Mouse (Mus musculus): Measurements from ENCODE around the gene Gm42417. TPM values are rescaled to one million over a fixed set of nuclear protein-coding genes. Genes with fewer than 3 reads are reported as not detected.

Gm42417 gene
- not detected in 2 replicates for polyA plus RNA-seq (2014; fragmentation: Nextera tagmentation; extraction: Ambion mirVana)

DNA sequence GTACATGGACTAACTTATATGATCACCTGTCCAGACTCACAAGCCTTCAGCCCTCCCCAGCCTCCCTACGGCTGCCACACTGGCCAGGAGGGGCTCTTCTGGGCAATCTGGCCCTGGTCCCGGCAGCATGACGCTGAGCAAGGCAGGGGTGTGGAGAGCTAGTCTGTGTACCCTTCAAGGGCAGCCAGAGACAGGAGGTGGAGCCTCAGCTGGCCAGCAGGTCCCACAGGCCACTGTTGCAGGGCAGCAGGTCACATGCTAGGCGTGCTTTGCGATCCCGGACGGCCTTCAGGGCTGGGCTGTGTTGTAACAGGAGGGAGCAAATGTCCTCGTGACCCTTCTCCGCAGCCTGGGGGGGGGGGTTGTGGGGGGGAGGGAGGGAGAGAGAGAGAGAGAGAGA, at the start of gene Gm42417:
Gm42417 (minus strand) TSS at position 244 of the 400 bp plus-strand sequence.
- Histone ChIP-seq H3K27ac (ENCODE audit: low read depth) (no peak within 1 kb of the TSS), H3K27me3 (ENCODE audit: insufficient read depth, low read length) (no peaks in the 10 kb centered on the region), H3K9ac (no peak within 1 kb of the TSS), H3K4me3 (ENCODE audit: low read depth, low read length) (no peak within 1 kb of the TSS), H3K4me2 (no peak within 1 kb of the TSS), H3K9me3 (ENCODE audit: low read depth, low read length) (no peaks in the 10 kb centered on the region), H3K36me3 (ENCODE audit: insufficient read depth) (peaks cover 54% of the 10 kb centered on the region), H3K4me1 (ENCODE audit: insufficient read depth) (no peaks in the 10 kb centered on the region)
- no peak for TF ChIP-seq CTCF (IDR thresholded peaks at IDR 0.05; ENCODE audit: low read depth)
- WGBS: 27% methylated on average over 9 of the region's 9 CpGs
- no peak for DNase-seq
- ATAC-seq (ENCODE audit: insufficient read depth): no peak

DNA sequence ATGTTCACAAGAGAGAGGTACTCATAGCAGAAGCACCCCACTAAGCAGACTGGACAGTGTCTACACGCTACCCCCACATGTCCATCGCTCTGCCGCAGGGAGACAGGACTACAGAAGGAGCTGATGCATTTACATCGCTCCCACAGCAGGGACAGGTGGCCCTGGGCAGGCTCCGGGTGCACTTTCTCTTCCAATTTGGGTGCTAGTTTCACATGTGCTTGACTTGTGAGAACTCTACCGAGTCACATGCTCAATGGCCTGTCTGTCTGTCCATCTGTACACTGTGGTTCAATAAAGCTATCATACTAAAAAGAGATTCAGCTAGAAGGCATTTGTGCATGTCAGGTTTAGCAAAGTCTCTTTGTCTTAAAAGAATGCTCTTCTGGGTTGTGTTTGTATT, 48.6 kb upstream of the Gm42417 start:
- no peak for TF ChIP-seq CTCF (IDR thresholded peaks at IDR 0.05; ENCODE audit: low read depth)
- Histone ChIP-seq H3K4me2 (no peak overlapping the region), H3K4me3 (ENCODE audit: low read depth, low read length) (no peak overlapping the region), H3K27ac (ENCODE audit: low read depth) (peak overlapping the region; percentile 78; the same call in 1 of the 2 replicates), H3K36me3 (ENCODE audit: insufficient read depth) (no peaks in the 10 kb centered on the region), H3K27me3 (ENCODE audit: insufficient read depth, low read length) (no peaks in the 10 kb centered on the region), H3K9ac (no peak overlapping the region), H3K9me3 (ENCODE audit: low read depth, low read length) (no peaks in the 10 kb centered on the region), H3K4me1 (ENCODE audit: insufficient read depth) (peaks cover 24% of the 10 kb centered on the region)
- no peak for DNase-seq
- ATAC-seq (ENCODE audit: insufficient read depth): no peak
- WGBS: 81% methylated on average over 6 of the region's 6 CpGs

DNA sequence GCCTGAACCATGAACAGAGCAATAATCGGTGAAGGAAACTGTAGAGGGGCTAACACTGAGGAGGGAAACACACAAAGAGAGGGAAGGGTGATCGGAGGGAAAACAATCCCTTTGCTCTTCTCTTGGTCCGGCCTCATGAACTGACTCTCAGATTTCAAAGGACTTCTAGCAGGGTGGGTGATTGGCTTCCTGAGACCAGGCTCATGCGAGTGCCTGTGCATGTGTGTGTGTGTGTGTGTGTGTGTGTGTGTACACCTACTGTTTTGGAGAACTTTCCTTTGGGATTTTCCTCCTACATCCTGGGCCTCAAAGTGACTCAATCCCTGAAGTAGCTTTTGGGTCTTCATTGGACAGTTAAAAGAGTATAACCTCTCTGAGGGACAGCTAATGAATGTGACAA, 47.1 kb upstream of the Gm42417 start:
- WGBS: 31% methylated on average over 4 of the region's 4 CpGs
- H3K27ac ChIP-seq (ENCODE audit: low read depth): no peak overlapping the region

DNA sequence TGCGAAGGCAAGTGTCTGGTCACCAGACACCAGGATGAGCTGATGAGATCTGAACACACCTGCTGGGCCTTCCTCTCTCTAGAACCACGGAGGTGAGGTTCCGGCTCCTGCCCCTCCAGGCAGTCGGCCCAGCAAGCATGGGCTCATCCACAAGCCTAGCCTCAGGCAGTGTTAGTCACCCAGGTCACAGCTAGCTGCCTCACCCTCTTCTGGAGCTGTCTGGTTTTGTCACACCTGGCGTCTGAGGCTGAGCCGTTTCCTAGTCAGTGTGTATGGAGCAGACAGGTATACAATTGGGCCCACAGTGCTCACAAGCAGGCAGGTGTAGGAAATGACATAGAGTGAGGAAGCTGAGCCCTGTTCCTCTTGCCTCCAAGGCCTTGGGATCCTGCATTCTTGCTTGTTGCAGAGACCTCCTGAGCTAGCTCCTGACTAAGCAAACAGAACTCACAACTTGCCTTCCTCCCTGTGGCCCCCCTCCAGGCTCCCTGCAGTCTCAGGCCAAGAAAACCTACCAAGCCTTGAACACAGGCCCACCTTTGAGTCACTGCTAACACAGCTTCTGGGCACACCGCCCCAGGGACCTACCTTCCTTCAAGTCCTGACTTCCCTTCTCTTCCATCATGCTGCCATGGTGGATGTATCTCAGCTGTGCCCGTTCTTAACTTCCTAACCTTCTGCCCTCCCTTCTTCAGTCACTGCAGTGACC, 44.3 kb upstream of the Gm42417 start:
- Histone ChIP-seq H3K36me3 (ENCODE audit: insufficient read depth) (no peaks in the 10 kb centered on the region), H3K4me2 (no peak overlapping the region), H3K9ac (no peak overlapping the region), H3K4me1 (ENCODE audit: insufficient read depth) (peaks cover 20% of the 10 kb centered on the region), H3K27me3 (ENCODE audit: insufficient read depth, low read length) (no peaks in the 10 kb centered on the region), H3K9me3 (ENCODE audit: low read depth, low read length) (no peaks in the 10 kb centered on the region), H3K27ac (ENCODE audit: low read depth) (no peak overlapping the region), H3K4me3 (ENCODE audit: low read depth, low read length) (no peak overlapping the region)
- WGBS: 60% methylated on average over 8 of the region's 8 CpGs
- ATAC-seq (ENCODE audit: insufficient read depth): no peak
- DNase-seq: no peak
- TF ChIP-seq CTCF (IDR thresholded peaks at IDR 0.05; ENCODE audit: low read depth): no peak

More for the DNA sequence above, 47.1 kb upstream of the Gm42417 start:
- no peak for DNase-seq
- TF ChIP-seq CTCF (IDR thresholded peaks at IDR 0.05; ENCODE audit: low read depth): no peak
- H3K4me2 ChIP-seq: no peak overlapping the region
- H3K9me3 ChIP-seq (ENCODE audit: low read depth, low read length): no peaks in the 10 kb centered on the region
- no peak overlapping the region for H3K4me3 ChIP-seq (ENCODE audit: low read depth, low read length)
- H3K9ac ChIP-seq: no peak overlapping the region
- no peaks in the 10 kb centered on the region for H3K27me3 ChIP-seq (ENCODE audit: insufficient read depth, low read length)
- H3K36me3 ChIP-seq (ENCODE audit: insufficient read depth): no peaks in the 10 kb centered on the region
- peaks cover 22% of the 10 kb centered on the region for H3K4me1 ChIP-seq (ENCODE audit: insufficient read depth)
- no peak for ATAC-seq (ENCODE audit: insufficient read depth)

DNA sequence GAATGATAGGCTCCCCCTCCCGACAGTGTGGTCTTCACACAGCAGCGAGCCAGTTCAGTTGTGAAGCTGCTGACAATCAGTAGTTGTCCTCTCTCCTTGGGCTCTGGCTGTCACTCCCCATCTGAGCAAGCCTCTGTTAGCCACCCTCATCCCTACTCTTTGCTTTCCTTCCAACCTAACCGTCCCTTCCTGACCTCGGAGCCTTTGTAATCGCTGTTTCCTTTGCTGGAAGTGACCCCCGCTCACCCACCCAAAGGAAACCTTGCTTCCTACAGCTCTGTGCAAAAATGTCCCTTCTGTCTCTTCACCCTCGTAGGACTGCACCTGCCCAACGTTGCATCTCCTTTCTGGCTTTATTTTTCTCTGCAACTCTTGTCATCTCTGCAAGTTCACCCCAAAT, 43.0 kb upstream of the Gm42417 start:
- DNase-seq (no peak), ATAC-seq (ENCODE audit: insufficient read depth) (no peak)
- TF ChIP-seq CTCF (IDR thresholded peaks at IDR 0.05; ENCODE audit: low read depth): no peak
- Histone ChIP-seq H3K27me3 (ENCODE audit: insufficient read depth, low read length) (no peaks in the 10 kb centered on the region), H3K4me3 (ENCODE audit: low read depth, low read length) (no peak overlapping the region), H3K9me3 (ENCODE audit: low read depth, low read length) (no peaks in the 10 kb centered on the region), H3K27ac (ENCODE audit: low read depth) (no peak overlapping the region), H3K4me1 (ENCODE audit: insufficient read depth) (peaks cover 15% of the 10 kb centered on the region), H3K9ac (no peak overlapping the region), H3K4me2 (no peak overlapping the region), H3K36me3 (ENCODE audit: insufficient read depth) (no peaks in the 10 kb centered on the region)
- WGBS: 75% methylated on average over 8 of the region's 8 CpGs

DNA sequence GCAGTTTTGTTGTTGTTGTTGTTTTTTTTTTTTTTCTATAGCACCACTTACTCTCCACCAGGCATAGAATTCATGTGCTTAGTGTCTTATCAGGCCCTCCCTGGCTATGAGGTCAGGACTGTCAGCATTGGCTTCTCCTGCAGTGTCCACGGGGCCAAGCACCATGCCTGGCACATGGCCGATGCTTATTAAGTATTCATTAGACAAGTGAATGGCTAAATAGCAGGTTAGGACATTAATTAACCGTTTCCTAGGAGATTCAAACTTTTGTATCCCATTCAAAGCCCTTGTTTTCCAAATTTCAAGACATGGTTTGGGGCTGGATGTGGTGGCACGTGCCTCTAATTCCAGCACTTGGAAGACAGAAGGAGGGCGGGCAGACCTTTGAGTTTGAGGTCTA, 42.0 kb upstream of the Gm42417 start:
- Histone ChIP-seq H3K9ac (no peak overlapping the region; the same call in 1 of the 2 replicates), H3K27ac (ENCODE audit: low read depth) (peak overlapping the region; percentile 94), H3K4me2 (peak overlapping the region; percentile 57), H3K36me3 (ENCODE audit: insufficient read depth) (no peaks in the 10 kb centered on the region), H3K9me3 (ENCODE audit: low read depth, low read length) (no peaks in the 10 kb centered on the region), H3K4me1 (ENCODE audit: insufficient read depth) (peaks cover 15% of the 10 kb centered on the region), H3K27me3 (ENCODE audit: insufficient read depth, low read length) (no peaks in the 10 kb centered on the region), H3K4me3 (ENCODE audit: low read depth, low read length) (no peak overlapping the region)
- WGBS: 70% methylated on average over 5 of the region's 5 CpGs
- DNase-seq (no peak), ATAC-seq (ENCODE audit: insufficient read depth) (no peak)
- no peak for TF ChIP-seq CTCF (IDR thresholded peaks at IDR 0.05; ENCODE audit: low read depth)

DNA sequence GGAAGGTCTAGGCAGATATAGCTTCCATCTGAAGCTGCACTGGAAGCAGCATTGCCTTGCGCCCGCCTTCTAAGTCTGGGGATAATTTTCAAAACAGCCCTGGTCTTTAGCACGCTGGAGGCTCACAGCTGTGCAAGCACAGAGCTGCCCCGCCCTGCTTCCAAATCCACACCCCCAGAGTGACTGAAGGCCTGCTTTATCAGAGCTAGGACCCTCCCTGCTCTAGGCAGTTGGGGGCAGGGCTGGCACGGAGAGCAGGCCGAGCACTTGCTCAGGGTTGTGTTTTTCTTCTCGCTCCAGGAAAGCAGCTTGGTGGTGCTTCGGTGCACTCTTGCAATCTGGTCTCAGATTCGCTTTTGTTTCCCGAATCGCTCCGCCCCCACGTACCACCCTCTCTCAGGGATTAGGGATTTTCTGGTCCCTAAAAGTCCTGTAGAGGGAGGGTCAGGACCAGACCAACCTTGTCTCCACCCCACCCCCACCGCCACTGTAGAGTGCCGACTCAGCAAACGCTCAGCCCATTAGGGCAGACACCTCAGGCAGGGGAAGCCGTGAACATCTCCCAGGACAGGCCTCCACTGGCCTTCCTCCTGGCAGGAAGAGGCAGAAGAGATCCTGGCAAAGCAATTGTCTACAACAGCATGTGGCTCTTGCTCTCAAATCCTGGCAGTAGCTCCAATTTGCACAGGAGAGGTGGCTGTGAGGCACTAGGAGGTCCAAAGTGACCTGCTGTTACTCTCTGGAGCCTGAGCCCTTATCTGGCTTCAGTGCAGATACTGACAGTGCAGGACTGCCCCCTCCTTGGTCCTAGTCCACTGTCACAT, 41.4 kb upstream of the Gm42417 start:
- Histone ChIP-seq H3K27me3 (ENCODE audit: insufficient read depth, low read length) (no peaks in the 10 kb centered on the region), H3K9ac (peak overlapping the region; percentile 40), H3K4me1 (ENCODE audit: insufficient read depth) (peaks cover 15% of the 10 kb centered on the region), H3K4me3 (ENCODE audit: low read depth, low read length) (peak overlapping the region; percentile 17; the same call in 1 of the 2 replicates), H3K27ac (ENCODE audit: low read depth) (peak overlapping the region; percentile 94), H3K4me2 (peak overlapping the region; percentile 57), H3K9me3 (ENCODE audit: low read depth, low read length) (no peaks in the 10 kb centered on the region), H3K36me3 (ENCODE audit: insufficient read depth) (no peaks in the 10 kb centered on the region)
- TF ChIP-seq CTCF (IDR thresholded peaks at IDR 0.05; ENCODE audit: low read depth): no peak
- DNase-seq (peak; percentile 85), ATAC-seq (ENCODE audit: insufficient read depth) (peak; percentile 96)
- 4% methylated on average over 17 of the region's 17 CpGs for WGBS
